Mouse (Mus musculus): ENCODE results near the gene Tap2. TPM values are rescaled to one million over a fixed set of nuclear protein-coding genes. Genes with fewer than 3 reads are reported as not detected.

Gene Tap2
- polyA plus RNA-seq, 1 experiment: 159 TPM

DNA sequence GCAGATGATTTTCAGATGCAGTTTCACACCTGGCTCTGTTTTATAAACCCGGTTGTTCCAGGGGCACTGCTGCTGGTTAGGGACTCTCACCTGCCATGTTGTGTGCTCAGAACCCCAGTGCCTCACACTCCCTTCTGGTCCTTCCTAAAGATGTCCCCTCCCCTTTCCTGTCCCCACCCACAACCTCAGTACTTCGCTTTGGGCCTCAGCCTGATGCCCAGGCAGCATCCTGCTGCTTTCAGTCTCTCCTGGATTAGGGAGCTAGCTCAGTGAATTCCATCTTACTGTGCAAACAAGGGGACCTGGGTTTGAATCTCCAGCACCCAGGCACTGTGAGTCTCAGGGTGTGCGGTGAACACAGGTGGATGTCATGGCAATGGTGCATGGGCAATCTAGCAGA lies 4.1 kb downstream of the Tap2 start:
- H3K27ac ChIP-seq (ENCODE audit: insufficient read depth, low read depth, low read length): no peak overlapping the region
- H3K4me3 ChIP-seq (ENCODE audit: insufficient read depth, low read depth, low read length): no peak overlapping the region
- peaks cover 14% of the 10 kb centered on the region for H3K4me1 ChIP-seq (ENCODE audit: control insufficient read depth, insufficient read depth, low read length)
- no peak for TF ChIP-seq CTCF (IDR thresholded peaks at IDR 0.05; ENCODE audit: insufficient read depth, low read depth, low read length)
- TF ChIP-seq POLR2A (IDR thresholded peaks at IDR 0.05; ENCODE audit: insufficient read depth, low read depth, low read length): no peak
- whole genome bisulfite sequencing: 73% methylated on average over 3 of the region's 3 CpGs

DNA sequence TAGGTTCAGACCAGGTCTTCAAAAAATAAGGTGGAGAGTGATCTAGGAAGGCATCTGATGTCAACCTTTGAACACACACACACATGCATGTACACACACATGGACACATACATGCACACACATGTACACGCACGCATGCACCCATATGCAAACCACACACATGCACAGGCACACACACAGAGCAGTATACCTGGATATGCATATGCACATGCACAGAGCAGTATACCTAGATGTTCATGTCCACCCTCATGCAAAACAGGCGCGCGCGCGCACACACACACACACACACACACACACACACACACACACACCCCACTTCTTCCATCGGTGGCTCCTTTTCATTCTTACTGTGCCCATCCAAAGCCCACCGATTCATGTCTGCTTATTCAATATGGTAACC lies 4.5 kb downstream of the Tap2 start:
- H3K4me3 ChIP-seq (ENCODE audit: insufficient read depth, low read depth, low read length): no peak overlapping the region
- no peak overlapping the region for H3K27ac ChIP-seq (ENCODE audit: insufficient read depth, low read depth, low read length)
- WGBS: 96% methylated on average over 9 of the region's 9 CpGs
- TF ChIP-seq POLR2A (IDR thresholded peaks at IDR 0.05; ENCODE audit: insufficient read depth, low read depth, low read length): no peak
- no peak for TF ChIP-seq CTCF (IDR thresholded peaks at IDR 0.05; ENCODE audit: insufficient read depth, low read depth, low read length)
- peaks cover 14% of the 10 kb centered on the region for H3K4me1 ChIP-seq (ENCODE audit: control insufficient read depth, insufficient read depth, low read length)

DNA sequence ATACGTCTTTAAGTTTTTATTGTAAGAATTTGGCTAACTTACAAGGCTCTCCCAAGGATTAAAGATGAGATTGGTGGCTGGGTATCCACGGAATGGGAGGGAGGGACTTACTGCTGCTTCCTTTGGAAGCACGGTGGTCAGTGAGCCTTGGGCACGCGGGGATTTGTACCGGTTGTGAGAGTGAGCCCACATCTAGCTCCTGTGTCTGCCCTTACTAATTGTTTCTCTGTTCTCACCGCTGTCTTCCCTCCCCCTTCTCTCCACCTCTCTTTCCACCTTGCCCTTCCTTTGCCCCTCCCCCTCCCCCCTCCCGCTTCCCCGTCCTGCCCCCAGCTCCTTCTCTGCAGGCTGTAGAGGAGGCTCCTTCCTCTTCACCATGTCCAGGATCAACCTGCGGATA lies 5.1 kb downstream of the Tap2 start:
- TF ChIP-seq POLR2A (IDR thresholded peaks at IDR 0.05; ENCODE audit: insufficient read depth, low read depth, low read length) (no peak), CTCF (IDR thresholded peaks at IDR 0.05; ENCODE audit: insufficient read depth, low read depth, low read length) (no peak)

DNA sequence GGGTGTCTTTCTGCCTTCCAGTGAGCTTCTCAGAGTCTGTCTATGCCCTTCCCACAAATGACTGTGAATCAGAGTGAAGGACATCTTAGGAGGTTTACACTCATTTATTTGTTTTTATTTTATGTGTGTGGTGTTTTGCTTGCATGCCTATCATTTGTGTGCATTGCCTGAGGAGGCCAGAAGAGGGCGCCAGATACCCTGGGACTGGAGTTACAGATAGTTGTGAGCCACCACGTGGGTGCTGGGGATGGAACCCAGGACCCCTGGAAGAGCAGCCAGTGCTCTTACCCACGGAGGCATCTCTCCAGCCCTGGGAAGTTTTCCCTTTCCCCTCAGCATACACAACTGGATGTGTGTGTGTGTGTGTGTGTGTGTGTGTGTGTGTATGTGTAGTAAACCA lies 6.4 kb downstream of the Tap2 start:
- TF ChIP-seq POLR2A (IDR thresholded peaks at IDR 0.05; ENCODE audit: insufficient read depth, low read depth, low read length): no peak
- TF ChIP-seq CTCF (IDR thresholded peaks at IDR 0.05; ENCODE audit: insufficient read depth, low read depth, low read length): no peak
- no peak overlapping the region for H3K27ac ChIP-seq (ENCODE audit: insufficient read depth, low read depth, low read length)
- no peak overlapping the region for H3K4me3 ChIP-seq (ENCODE audit: insufficient read depth, low read depth, low read length)
- peaks cover 11% of the 10 kb centered on the region; the same call in 1 of the 2 replicates for H3K4me1 ChIP-seq (ENCODE audit: control insufficient read depth, insufficient read depth, low read length)
- 51% methylated on average over 3 of the region's 3 CpGs for WGBS

More for the DNA sequence above, 5.1 kb downstream of the Tap2 start:
- Histone ChIP-seq H3K4me3 (ENCODE audit: insufficient read depth, low read depth, low read length) (no peak overlapping the region), H3K27ac (ENCODE audit: insufficient read depth, low read depth, low read length) (no peak overlapping the region), H3K4me1 (ENCODE audit: control insufficient read depth, insufficient read depth, low read length) (peaks cover 14% of the 10 kb centered on the region)
- 33% methylated on average over 10 of the region's 10 CpGs for WGBS

DNA sequence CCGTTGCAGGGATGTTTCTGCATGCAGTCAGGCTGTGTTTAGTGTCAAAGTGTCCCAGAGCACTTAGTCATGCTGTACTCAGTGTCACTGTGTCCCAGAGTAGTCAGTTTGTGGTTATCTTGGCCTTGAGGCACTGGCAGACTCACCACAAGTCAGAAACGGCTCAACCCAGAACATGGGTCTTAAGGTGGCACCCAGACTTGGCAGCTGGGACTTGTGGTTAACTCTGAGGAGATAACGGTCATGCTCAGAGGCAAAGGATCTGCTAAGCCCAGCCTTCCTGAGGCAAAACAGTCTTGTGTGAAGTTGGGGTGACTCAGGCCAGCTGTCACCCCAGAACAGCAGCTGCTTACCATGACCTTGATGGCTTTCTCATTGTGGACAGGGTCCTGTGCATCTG lies 7.3 kb downstream of the Tap2 start:
- WGBS: 53% methylated on average over 3 of the region's 3 CpGs
- H3K4me3 ChIP-seq (ENCODE audit: insufficient read depth, low read depth, low read length): no peak overlapping the region
- H3K4me1 ChIP-seq (ENCODE audit: control insufficient read depth, insufficient read depth, low read length): peaks cover 5% of the 10 kb centered on the region; the same call in 1 of the 2 replicates
- H3K27ac ChIP-seq (ENCODE audit: insufficient read depth, low read depth, low read length): no peak overlapping the region
- TF ChIP-seq POLR2A (IDR thresholded peaks at IDR 0.05; ENCODE audit: insufficient read depth, low read depth, low read length) (no peak), CTCF (IDR thresholded peaks at IDR 0.05; ENCODE audit: insufficient read depth, low read depth, low read length) (no peak)

DNA sequence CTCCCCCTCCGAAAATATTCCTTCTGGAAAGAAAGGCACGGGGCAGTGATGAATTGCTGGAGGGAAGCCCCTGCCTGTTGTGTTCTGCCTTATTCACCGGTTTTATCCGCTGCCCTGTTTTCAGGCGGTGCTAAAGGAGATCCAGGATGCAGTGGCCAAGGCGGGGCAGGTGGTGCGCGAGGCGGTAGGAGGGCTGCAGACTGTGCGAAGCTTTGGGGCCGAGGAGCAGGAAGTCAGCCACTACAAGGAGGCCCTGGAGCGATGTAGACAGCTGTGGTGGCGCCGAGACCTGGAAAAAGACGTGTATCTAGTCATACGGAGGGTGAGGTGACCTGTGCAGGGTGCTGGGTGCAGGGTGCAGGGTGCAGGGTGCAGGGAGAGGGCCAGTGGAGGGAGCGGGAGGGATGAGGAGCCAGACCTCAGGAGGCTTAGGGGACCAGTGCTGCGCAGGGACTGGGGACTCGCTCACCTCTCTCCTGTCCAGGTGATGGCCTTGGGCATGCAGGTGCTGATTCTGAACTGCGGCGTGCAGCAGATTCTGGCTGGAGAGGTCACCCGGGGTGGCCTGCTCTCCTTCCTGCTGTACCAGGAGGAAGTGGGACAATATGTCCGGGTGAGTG lies 8.5 kb downstream of the Tap2 start:
- no peak for TF ChIP-seq CTCF (IDR thresholded peaks at IDR 0.05; ENCODE audit: insufficient read depth, low read depth, low read length)
- no peak for TF ChIP-seq POLR2A (IDR thresholded peaks at IDR 0.05; ENCODE audit: insufficient read depth, low read depth, low read length)
- no peak overlapping the region for H3K27ac ChIP-seq (ENCODE audit: insufficient read depth, low read depth, low read length)
- no peak overlapping the region for H3K4me3 ChIP-seq (ENCODE audit: insufficient read depth, low read depth, low read length)
- WGBS: 38% methylated on average over 23 of the region's 23 CpGs
- peaks cover 3% of the 10 kb centered on the region; the same call in 1 of the 2 replicates for H3K4me1 ChIP-seq (ENCODE audit: control insufficient read depth, insufficient read depth, low read length)

DNA sequence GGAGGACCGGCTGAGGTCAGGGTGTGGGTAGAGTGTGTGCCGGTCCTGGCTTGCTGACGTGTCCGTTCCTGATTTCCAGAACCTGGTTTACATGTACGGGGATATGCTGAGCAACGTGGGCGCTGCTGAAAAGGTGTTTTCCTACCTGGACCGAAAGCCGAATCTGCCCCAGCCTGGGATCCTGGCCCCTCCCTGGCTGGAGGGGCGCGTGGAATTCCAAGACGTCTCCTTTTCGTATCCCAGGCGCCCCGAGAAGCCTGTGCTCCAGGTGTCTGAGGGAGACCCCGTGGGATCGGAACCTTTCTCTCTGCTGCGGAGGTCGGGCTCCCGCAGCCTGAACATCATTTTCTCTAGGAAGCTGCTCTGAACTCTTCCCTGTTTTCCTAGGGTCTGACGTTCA lies 10.6 kb downstream of the Tap2 start:
- whole genome bisulfite sequencing: 61% methylated on average over 21 of the region's 21 CpGs
- TF ChIP-seq CTCF (IDR thresholded peaks at IDR 0.05; ENCODE audit: insufficient read depth, low read depth, low read length): no peak
- TF ChIP-seq POLR2A (IDR thresholded peaks at IDR 0.05; ENCODE audit: insufficient read depth, low read depth, low read length): no peak
- Histone ChIP-seq H3K4me1 (ENCODE audit: control insufficient read depth, insufficient read depth, low read length) (peaks cover 10% of the 10 kb centered on the region), H3K27ac (ENCODE audit: insufficient read depth, low read depth, low read length) (no peak overlapping the region), H3K4me3 (ENCODE audit: insufficient read depth, low read depth, low read length) (no peak overlapping the region)

DNA sequence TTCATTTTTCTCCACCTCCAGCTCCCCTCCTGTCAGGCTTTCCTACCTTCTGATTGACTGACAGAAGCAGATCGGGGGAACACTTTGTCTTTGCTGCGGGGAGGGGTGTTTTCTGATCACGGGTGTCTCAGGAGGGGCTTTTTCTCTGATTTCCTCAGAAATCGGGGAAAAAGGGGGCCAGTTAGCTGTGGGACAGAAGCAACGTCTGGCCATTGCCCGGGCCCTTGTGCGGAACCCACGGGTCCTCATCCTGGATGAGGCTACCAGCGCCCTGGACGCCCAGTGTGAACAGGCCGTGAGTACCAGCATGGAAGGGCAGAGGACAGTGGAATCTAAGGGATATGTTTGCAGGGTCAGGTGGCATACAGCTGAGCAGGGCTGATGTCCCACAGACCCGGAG lies 11.8 kb downstream of the Tap2 start:
- no peak overlapping the region for H3K27ac ChIP-seq (ENCODE audit: insufficient read depth, low read depth, low read length)
- no peak overlapping the region for H3K4me3 ChIP-seq (ENCODE audit: insufficient read depth, low read depth, low read length)
- TF ChIP-seq CTCF (IDR thresholded peaks at IDR 0.05; ENCODE audit: insufficient read depth, low read depth, low read length) (no peak), POLR2A (IDR thresholded peaks at IDR 0.05; ENCODE audit: insufficient read depth, low read depth, low read length) (no peak)
- H3K4me1 ChIP-seq (ENCODE audit: control insufficient read depth, insufficient read depth, low read length): peaks cover 10% of the 10 kb centered on the region
- 88% methylated on average over 12 of the region's 12 CpGs for WGBS

DNA sequence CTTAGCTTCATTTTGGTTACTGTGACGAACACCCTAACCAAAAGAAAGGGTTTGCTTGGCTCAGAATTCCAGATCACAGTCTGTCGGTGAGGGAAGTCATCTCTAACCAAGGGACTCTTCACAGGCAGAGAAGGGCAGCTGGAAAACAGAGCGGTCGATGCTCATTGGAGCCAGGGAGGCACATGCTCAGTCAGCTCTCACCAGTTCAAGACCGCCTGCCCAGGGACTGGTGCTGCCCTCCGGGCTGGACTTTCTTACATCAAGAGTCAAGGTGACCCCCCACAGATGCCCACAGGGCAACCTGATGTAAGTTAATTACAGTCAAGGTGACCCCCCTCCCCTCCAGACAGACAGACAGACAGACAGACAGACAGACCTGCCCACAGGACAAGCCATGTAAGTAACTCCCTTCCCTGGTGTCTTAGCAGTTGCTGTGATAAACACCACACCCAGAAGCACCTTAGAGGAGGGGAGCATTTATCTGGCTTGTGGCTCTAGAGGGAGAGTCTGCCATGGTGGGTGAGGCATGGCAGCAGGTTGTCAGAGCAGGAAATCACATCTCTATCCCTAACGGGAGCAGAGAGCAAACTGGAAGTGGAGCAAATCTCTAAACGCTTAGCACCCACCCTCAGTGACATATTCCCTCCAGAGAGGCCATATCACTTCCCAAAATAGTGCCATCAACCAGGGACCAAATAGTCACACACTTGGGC lies 14.0 kb downstream of the Tap2 start:
- 86% methylated on average over 8 of the region's 8 CpGs for WGBS
- H3K4me3 ChIP-seq (ENCODE audit: insufficient read depth, low read depth, low read length): no peak overlapping the region
- H3K4me1 ChIP-seq (ENCODE audit: control insufficient read depth, insufficient read depth, low read length): peaks cover 10% of the 10 kb centered on the region
- TF ChIP-seq CTCF (IDR thresholded peaks at IDR 0.05; ENCODE audit: insufficient read depth, low read depth, low read length) (no peak), POLR2A (IDR thresholded peaks at IDR 0.05; ENCODE audit: insufficient read depth, low read depth, low read length) (no peak)
- H3K27ac ChIP-seq (ENCODE audit: insufficient read depth, low read depth, low read length): no peak overlapping the region
